Mouse (Mus musculus): ENCODE data around the gene Nudt16. TPM values are rescaled to one million over a fixed set of nuclear protein-coding genes. Genes with fewer than 3 reads are reported as not detected.

The Nudt16 gene
- 8.9 and 10.4 TPM in 2 replicates for total RNA-seq (2014; rRNA removed; ENCODE audit: low replicate concordance)
- 8.1 and 8.5 TPM in 2 replicates for polyA plus RNA-seq (2015; fragmentation: Nextera tagmentation; extraction: Ambion mirVana)

DNA sequence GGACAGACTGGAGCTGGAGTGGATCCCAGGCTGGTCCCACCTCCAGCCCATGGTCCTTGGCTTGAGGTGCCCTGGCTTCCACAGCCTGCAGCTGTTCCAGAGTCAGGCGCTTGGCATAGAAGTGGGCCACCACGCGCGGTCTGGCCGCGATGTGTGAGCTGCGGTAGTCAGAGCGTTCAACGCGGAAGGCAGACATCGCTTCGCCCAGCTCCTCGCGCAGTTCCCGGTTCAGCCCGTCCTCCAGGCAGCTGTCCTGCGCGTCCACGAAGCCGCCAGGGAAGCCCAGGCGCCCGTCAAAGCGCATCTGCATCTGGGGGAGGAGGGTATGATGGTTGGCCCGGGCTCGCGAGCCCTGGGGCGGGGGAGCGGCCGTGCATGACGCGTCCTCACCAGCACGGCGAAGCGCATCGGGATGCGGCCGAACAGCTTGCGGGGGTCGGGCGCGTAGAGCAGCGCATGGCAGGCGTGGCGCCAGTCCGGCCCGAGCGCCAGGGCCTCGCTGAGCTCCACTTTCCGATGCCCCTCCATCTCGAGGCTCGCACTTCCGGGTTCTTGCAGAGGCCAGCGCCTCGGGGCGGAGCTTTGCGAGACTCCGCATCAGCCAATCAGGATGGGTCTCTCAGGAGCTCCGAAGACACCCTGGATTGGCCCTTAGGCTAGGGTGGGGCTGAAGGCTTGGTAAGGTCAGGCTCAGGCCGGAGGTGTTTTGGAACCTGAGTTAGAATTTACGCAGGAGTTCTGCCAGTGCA is at the start of gene Nudt16:
Gene Nudt16 (minus strand): TSS at position 572 of the 749 bp plus-strand sequence.
- peak within 1 kb of the TSS; percentile 68 for H3K4me3 ChIP-seq (ENCODE audit: low read depth, low read length)
- ATAC-seq (ENCODE audit: insufficient read depth, low read depth) = peak; percentile 98
- H3K9ac ChIP-seq (replicated peaks; ENCODE audit: low read depth, low read length) = peak within 1 kb of the TSS; percentile 64
- peak within 1 kb of the TSS; percentile 80 for H3K4me2 ChIP-seq (ENCODE audit: low read depth, low read length)
- no peaks in the 10 kb centered on the region for H3K27me3 ChIP-seq (ENCODE audit: control insufficient read depth, insufficient read depth, low read length)
- H3K4me1 ChIP-seq (ENCODE audit: control insufficient read depth, insufficient read depth) = peaks cover 8% of the 10 kb centered on the region; the same call in 1 of the 2 replicates
- peak; percentile 90 for DNase-seq (ENCODE audit: low spot score)
- H3K27ac ChIP-seq (ENCODE audit: low read depth) = peak within 1 kb of the TSS; percentile 74
- H3K9me3 ChIP-seq (replicated peaks; ENCODE audit: control insufficient read depth, low read length) = no peaks in the 10 kb centered on the region
- H3K36me3 ChIP-seq (replicated peaks; ENCODE audit: control insufficient read depth, insufficient read depth, low read length) = no peaks in the 10 kb centered on the region
- TF ChIP-seq EP300 (IDR thresholded peaks at IDR 0.05; ENCODE audit: low read depth) = no peak
- TF ChIP-seq CTCF (IDR thresholded peaks at IDR 0.05; ENCODE audit: low read depth) = no peak
- under 1% methylated on average over 59 of the region's 60 CpGs for WGBS

DNA sequence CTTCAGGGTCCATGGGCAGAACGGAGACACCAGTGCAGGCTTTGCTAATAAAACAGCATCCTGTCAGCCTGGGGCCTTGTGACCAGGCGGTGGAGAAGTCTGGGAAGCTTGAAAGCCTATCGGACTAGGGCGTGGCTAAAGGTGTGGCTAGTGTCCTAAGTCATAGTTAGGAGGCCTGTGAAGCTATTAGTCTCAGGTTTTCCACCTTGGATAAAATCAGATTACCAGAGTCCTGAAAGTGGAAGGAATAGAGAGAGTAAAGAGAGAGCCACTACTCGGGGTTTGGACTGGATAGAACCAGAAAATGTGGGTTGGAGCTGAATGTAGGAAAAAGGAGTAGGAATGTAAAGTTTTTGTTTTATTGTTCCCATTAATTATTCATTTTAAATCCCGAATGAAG is 13.4 kb upstream of the Nudt16 start, which contains the start of gene 1700080E11Rik:
Gene 1700080E11Rik (minus strand): TSS at position 101 of the 400 bp plus-strand sequence.
- TF ChIP-seq CTCF (IDR thresholded peaks at IDR 0.05; ENCODE audit: low read depth) = no peak
- no peak for TF ChIP-seq EP300 (IDR thresholded peaks at IDR 0.05; ENCODE audit: low read depth)
- no peaks in the 10 kb centered on the region for H3K9me3 ChIP-seq (replicated peaks; ENCODE audit: control insufficient read depth, low read length)
- H3K4me3 ChIP-seq (ENCODE audit: low read depth, low read length) = no peak within 1 kb of the TSS
- 67% methylated on average over 6 of the region's 6 CpGs for WGBS
- no peaks in the 10 kb centered on the region for H3K27me3 ChIP-seq (ENCODE audit: control insufficient read depth, insufficient read depth, low read length)
- no peaks in the 10 kb centered on the region for H3K4me1 ChIP-seq (ENCODE audit: control insufficient read depth, insufficient read depth)
- no peak within 1 kb of the TSS for H3K9ac ChIP-seq (replicated peaks; ENCODE audit: low read depth, low read length)
- H3K36me3 ChIP-seq (replicated peaks; ENCODE audit: control insufficient read depth, insufficient read depth, low read length) = no peaks in the 10 kb centered on the region
- H3K27ac ChIP-seq (ENCODE audit: low read depth) = no peak within 1 kb of the TSS
- no peak within 1 kb of the TSS for H3K4me2 ChIP-seq (ENCODE audit: low read depth, low read length)
- DNase-seq (ENCODE audit: low spot score) = no peak
- ATAC-seq (ENCODE audit: insufficient read depth, low read depth) = no peak

DNA sequence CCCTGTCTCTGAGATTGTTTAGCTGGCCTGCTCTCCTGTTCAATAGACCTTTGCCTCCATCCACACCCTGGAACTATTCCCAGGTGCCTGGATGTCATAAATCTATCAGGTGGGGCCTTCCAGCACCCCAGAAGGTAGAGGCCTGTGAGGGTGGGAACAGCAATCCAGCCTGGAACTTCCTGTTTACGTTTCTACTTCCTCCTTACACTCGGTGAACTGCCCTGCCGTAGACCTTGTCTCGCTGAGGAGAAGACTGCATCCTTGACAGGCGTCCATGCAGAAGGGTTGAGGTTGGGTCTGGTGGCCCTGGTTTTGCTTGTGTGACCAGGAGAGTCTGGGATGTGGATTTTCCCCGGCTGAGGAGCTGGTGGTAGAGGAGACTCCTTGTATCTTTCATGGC is 7.6 kb upstream of the Nudt16 start:
- TF ChIP-seq CTCF (IDR thresholded peaks at IDR 0.05; ENCODE audit: low read depth) (no peak), EP300 (IDR thresholded peaks at IDR 0.05; ENCODE audit: low read depth) (no peak)
- no peak for ATAC-seq (ENCODE audit: insufficient read depth, low read depth)
- Histone ChIP-seq H3K27me3 (ENCODE audit: control insufficient read depth, insufficient read depth, low read length) (no peaks in the 10 kb centered on the region), H3K27ac (ENCODE audit: low read depth) (no peak overlapping the region), H3K36me3 (replicated peaks; ENCODE audit: control insufficient read depth, insufficient read depth, low read length) (no peaks in the 10 kb centered on the region), H3K9ac (replicated peaks; ENCODE audit: low read depth, low read length) (no peak overlapping the region), H3K4me3 (ENCODE audit: low read depth, low read length) (no peak overlapping the region), H3K9me3 (replicated peaks; ENCODE audit: control insufficient read depth, low read length) (no peaks in the 10 kb centered on the region), H3K4me1 (ENCODE audit: control insufficient read depth, insufficient read depth) (no peaks in the 10 kb centered on the region), H3K4me2 (ENCODE audit: low read depth, low read length) (no peak overlapping the region)
- no peak for DNase-seq (ENCODE audit: low spot score)
- 61% methylated on average over 6 of the region's 6 CpGs for WGBS

DNA sequence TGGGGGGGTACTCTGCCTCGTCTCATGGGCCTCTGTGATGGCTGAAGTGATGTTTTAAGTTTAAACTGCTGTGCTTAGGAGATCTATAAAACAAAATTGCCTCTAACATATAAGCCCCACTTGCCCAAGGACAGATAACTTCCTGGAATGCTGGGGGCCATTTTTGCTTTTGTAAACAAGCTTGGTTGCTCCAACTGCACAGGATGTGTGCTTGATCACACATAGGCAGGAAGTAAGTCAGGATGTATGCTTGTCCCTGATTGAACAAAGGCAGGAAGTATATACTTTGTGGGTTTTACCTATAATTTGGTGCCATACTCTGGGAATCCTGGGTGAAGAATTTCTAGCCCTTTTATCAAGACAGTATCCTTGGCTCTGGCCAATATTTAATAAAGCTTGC is 4.8 kb upstream of the Nudt16 start:
- 28% methylated on average over 1 of the region's 1 CpGs for WGBS
- no peak for ATAC-seq (ENCODE audit: insufficient read depth, low read depth)

DNA sequence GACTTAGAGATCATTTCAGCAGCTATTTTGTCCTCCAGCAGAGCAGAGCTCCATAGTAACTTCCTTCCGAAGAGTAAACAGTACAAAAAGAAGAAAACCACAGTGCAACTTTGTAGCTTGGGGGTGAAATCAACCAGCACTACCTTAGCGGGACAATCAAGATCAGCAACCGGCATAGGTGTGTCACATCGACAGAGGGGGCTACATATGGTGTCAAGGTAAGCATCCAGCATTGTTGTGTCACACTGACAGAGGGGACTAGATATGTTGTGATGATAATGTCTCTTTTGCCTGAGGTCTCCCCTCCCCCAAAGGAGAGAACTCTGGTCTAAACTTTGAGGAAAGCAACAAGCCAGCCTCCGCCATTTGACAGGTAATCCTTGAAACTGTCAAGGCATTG is 2.9 kb upstream of the Nudt16 start:
- no peak overlapping the region for H3K4me3 ChIP-seq (ENCODE audit: low read depth, low read length)
- TF ChIP-seq CTCF (IDR thresholded peaks at IDR 0.05; ENCODE audit: low read depth) (no peak), EP300 (IDR thresholded peaks at IDR 0.05; ENCODE audit: low read depth) (no peak)
- no peak overlapping the region for H3K27ac ChIP-seq (ENCODE audit: low read depth)
- WGBS = 74% methylated on average over 5 of the region's 5 CpGs
- H3K4me2 ChIP-seq (ENCODE audit: low read depth, low read length) = no peak overlapping the region
- peaks cover 8% of the 10 kb centered on the region; the same call in 1 of the 2 replicates for H3K4me1 ChIP-seq (ENCODE audit: control insufficient read depth, insufficient read depth)
- H3K27me3 ChIP-seq (ENCODE audit: control insufficient read depth, insufficient read depth, low read length) = no peaks in the 10 kb centered on the region
- no peaks in the 10 kb centered on the region for H3K9me3 ChIP-seq (replicated peaks; ENCODE audit: control insufficient read depth, low read length)
- H3K36me3 ChIP-seq (replicated peaks; ENCODE audit: control insufficient read depth, insufficient read depth, low read length) = no peaks in the 10 kb centered on the region
- DNase-seq (ENCODE audit: low spot score) = no peak
- ATAC-seq (ENCODE audit: insufficient read depth, low read depth) = no peak
- H3K9ac ChIP-seq (replicated peaks; ENCODE audit: low read depth, low read length) = no peak overlapping the region

More for the DNA sequence above, 4.8 kb upstream of the Nudt16 start:
- Histone ChIP-seq H3K4me3 (ENCODE audit: low read depth, low read length) (no peak overlapping the region), H3K36me3 (replicated peaks; ENCODE audit: control insufficient read depth, insufficient read depth, low read length) (no peaks in the 10 kb centered on the region), H3K9ac (replicated peaks; ENCODE audit: low read depth, low read length) (no peak overlapping the region), H3K4me2 (ENCODE audit: low read depth, low read length) (no peak overlapping the region), H3K27ac (ENCODE audit: low read depth) (no peak overlapping the region), H3K27me3 (ENCODE audit: control insufficient read depth, insufficient read depth, low read length) (no peaks in the 10 kb centered on the region), H3K9me3 (replicated peaks; ENCODE audit: control insufficient read depth, low read length) (no peaks in the 10 kb centered on the region), H3K4me1 (ENCODE audit: control insufficient read depth, insufficient read depth) (no peaks in the 10 kb centered on the region)
- DNase-seq (ENCODE audit: low spot score) = no peak
- TF ChIP-seq CTCF (IDR thresholded peaks at IDR 0.05; ENCODE audit: low read depth) (no peak), EP300 (IDR thresholded peaks at IDR 0.05; ENCODE audit: low read depth) (no peak)
